In the genomic region with DNA sequence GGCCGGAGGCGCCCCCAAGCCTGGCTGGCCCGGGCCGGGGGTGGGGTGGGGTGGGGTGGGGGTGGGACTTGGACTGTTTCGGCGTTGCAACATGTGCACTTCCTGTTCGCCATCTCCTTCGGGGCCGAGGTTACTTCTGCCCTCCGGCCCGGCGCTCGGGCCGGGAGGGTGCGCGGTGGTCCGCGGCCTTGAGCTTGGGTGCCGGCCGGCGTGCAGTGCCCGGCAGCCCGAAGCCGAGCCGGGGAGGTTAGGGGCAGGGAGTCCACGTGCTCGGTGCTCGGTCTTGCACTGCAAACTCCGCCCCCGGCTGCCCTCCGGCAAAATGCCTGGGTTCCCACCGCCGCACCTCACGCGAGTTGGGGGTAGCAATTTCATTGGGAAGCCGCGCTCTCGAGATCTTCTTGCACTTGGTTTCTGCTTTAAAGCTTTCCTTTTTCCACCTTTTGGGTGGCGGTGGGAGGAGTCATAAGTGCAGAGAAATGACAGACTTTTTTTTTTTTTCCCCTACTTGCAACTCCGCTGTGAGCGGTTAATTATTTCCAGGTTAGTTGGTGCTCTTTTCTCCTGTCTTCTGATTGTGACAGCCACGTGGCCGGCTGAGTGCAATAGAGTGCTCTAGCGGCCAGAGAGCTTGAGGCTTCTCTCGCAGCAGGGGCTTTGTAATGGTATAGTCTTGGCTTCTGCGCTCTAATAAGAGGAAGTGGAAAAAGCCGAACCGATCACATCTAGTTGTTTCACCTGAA, we compare ENCODE assay signal across 8 mouse cellular contexts. TPM values are rescaled to one million over a fixed set of nuclear protein-coding genes. Genes with fewer than 3 reads are reported as not detected.
A peak's percentile ranks its signal among the peaks of the same experiment; 100 is the strongest.
DNase-seq lines count a peak whose midpoint lies in the region; ATAC-seq and TF ChIP-seq lines count a peak whose summit lies in the region.

No protein-coding gene starts in this region.

- DNase-seq in CD8-positive naive resting alpha-beta T cell, adult 2 months (ENCODE audit: low read depth in 2 of 2, low spot score in 2 of 2): peak; percentile 40 to 49
- DNase-seq in brain, embryonic 14.5 days (ENCODE audit: low read depth): peak; percentile 89
- peak; percentile 84 for DNase-seq in forebrain, embryonic 10.5 days (ENCODE audit: extremely low spot score, low spot score)
- DNase-seq in kidney, postnatal 25 days: peak; percentile 84 to 91
- DNase-seq in testis, postnatal 10 days (ENCODE audit: low spot score): peak; percentile 81

- H3K4me3 ChIP-seq in forebrain, embryonic 10.5 days: peak overlapping the region; percentile 91
- peak overlapping the region; percentile 90 for H3K4me3 ChIP-seq in heart, embryonic 16.5 days (ENCODE audit: low read length)
- peak overlapping the region; percentile 93 for H3K4me3 ChIP-seq in liver, embryonic 16.5 days (ENCODE audit: low read depth, low read length)
- H3K4me3 ChIP-seq in neural tube, embryonic 15.5 days (replicated peaks): peak overlapping the region; percentile 91

- ATAC-seq in heart, embryonic 16.5 days (replicated peaks; ENCODE audit: extremely low read depth, insufficient read depth, low FRiP score): peak; percentile 23
- ATAC-seq in liver, embryonic 16.5 days (ENCODE audit: low read depth): peak; percentile 16
- peak; percentile 65 for ATAC-seq in neural tube, embryonic 15.5 days (ENCODE audit: low FRiP score)

- peak overlapping the region; percentile 87 for H3K4me2 ChIP-seq in heart, embryonic 16.5 days (ENCODE audit: low read depth, low read length)
- peak overlapping the region; percentile 86 for H3K4me2 ChIP-seq in liver, embryonic 16.5 days (ENCODE audit: low read depth, low read length)
- peak overlapping the region; percentile 92 for H3K4me2 ChIP-seq in neural tube, embryonic 15.5 days

- no peak for TF ChIP-seq CTCF in brain, embryonic 14.5 days (IDR thresholded peaks at IDR 0.05; ENCODE audit: borderline replicate concordance, extremely low read depth, insufficient read depth, insufficient read length)

- H3K27me3 ChIP-seq in forebrain, embryonic 10.5 days (ENCODE audit: poor library complexity, severe bottlenecking): peaks cover 16% of the 10 kb centered on the region
- no peaks in the 10 kb centered on the region for H3K27me3 ChIP-seq in heart, embryonic 16.5 days (ENCODE audit: control insufficient read depth, insufficient read depth, low read length)
- no peaks in the 10 kb centered on the region for H3K27me3 ChIP-seq in liver, embryonic 16.5 days (ENCODE audit: control insufficient read depth, insufficient read depth, low read depth, low read length)
- no peaks in the 10 kb centered on the region for H3K27me3 ChIP-seq in neural tube, embryonic 15.5 days (replicated peaks)

- H3K4me1 ChIP-seq in forebrain, embryonic 10.5 days: peaks cover 21% of the 10 kb centered on the region
- peaks cover 2% of the 10 kb centered on the region for H3K4me1 ChIP-seq in heart, embryonic 16.5 days (ENCODE audit: control insufficient read depth, insufficient read depth, low read length)
- H3K4me1 ChIP-seq in liver, embryonic 16.5 days (ENCODE audit: control insufficient read depth, low read depth, low read length): peaks cover 36% of the 10 kb centered on the region
- H3K4me1 ChIP-seq in neural tube, embryonic 15.5 days: peaks cover 12% of the 10 kb centered on the region; the same call in 1 of the 2 replicates

- peak overlapping the region; percentile 96 for H3K9ac ChIP-seq in heart, embryonic 16.5 days (ENCODE audit: low read length)
- H3K9ac ChIP-seq in liver, embryonic 16.5 days (ENCODE audit: low read depth, low read length): peak overlapping the region; percentile 96
- H3K9ac ChIP-seq in neural tube, embryonic 15.5 days (replicated peaks): peak overlapping the region; percentile 79

- no peaks in the 10 kb centered on the region for H3K9me3 ChIP-seq in forebrain, embryonic 10.5 days
- H3K9me3 ChIP-seq in heart, embryonic 16.5 days (replicated peaks; ENCODE audit: control insufficient read depth, low read length): no peaks in the 10 kb centered on the region
- no peaks in the 10 kb centered on the region; the same call in 1 of the 2 replicates for H3K9me3 ChIP-seq in liver, embryonic 16.5 days (replicated peaks; ENCODE audit: control insufficient read depth, low read length)
- no peaks in the 10 kb centered on the region for H3K9me3 ChIP-seq in neural tube, embryonic 15.5 days (replicated peaks)

- no peak for TF ChIP-seq POLR2A in brain, embryonic 14.5 days (IDR thresholded peaks at IDR 0.05; ENCODE audit: borderline replicate concordance, extremely low read depth, insufficient read depth, insufficient read length, poor library complexity, severe bottlenecking)

- H3K36me3 ChIP-seq in forebrain, embryonic 10.5 days (replicated peaks): no peaks in the 10 kb centered on the region; the same call in 1 of the 2 replicates
- no peaks in the 10 kb centered on the region for H3K36me3 ChIP-seq in heart, embryonic 16.5 days (ENCODE audit: control insufficient read depth, insufficient read depth)
- no peaks in the 10 kb centered on the region for H3K36me3 ChIP-seq in liver, embryonic 16.5 days (ENCODE audit: control insufficient read depth, insufficient read depth)
- H3K36me3 ChIP-seq in neural tube, embryonic 15.5 days: no peaks in the 10 kb centered on the region

- peak overlapping the region; percentile 97 for H3K27ac ChIP-seq in forebrain, embryonic 10.5 days
- peak overlapping the region; percentile 86 for H3K27ac ChIP-seq in heart, embryonic 16.5 days (ENCODE audit: low read length)
- H3K27ac ChIP-seq in liver, embryonic 16.5 days (ENCODE audit: low read length): peak overlapping the region; percentile 88
- peak overlapping the region; percentile 92 for H3K27ac ChIP-seq in neural tube, embryonic 15.5 days (replicated peaks)

- under 1% methylated on average over 48 of the region's 48 CpGs for WGBS in forebrain, embryonic 10.5 days
- WGBS in heart, embryonic 16.5 days: under 1% methylated on average over 44 of the region's 48 CpGs
- under 1% methylated on average over 46 of the region's 48 CpGs for WGBS in liver, embryonic 16.5 days (ENCODE audit: insufficient replicate concordance)
- under 1% methylated on average over 39 of the region's 48 CpGs for WGBS in neural tube, embryonic 15.5 days

RNA-seq across cellular contexts. Expression of gene Foxn2, which starts 1.1 kb away (rescaled TPM):
- polyA plus RNA-seq in brain, embryonic 14.5 days (2012; rRNA removed): 4.8 and 6.7 TPM in 2 replicates
- 14.3 and 14.5 TPM in 2 replicates for polyA plus RNA-seq in forebrain, embryonic 10.5 days (2016; fragmentation: Nextera tagmentation; extraction: Ambion mirVana)
- polyA plus RNA-seq in heart, embryonic 16.5 days (2015; fragmentation: Nextera tagmentation; extraction: Ambion mirVana): 10.0 and 10.1 TPM in 2 replicates
- polyA plus RNA-seq in liver, embryonic 16.5 days (2015; fragmentation: Nextera tagmentation; extraction: Ambion mirVana): 11.0 and 11.8 TPM in 2 replicates
- 8.4 and 9.6 TPM in 2 replicates for polyA plus RNA-seq in neural tube, embryonic 15.5 days (2015; fragmentation: Nextera tagmentation; extraction: Ambion mirVana)

Comparison
In these comparisons a context has a peak if more than half of its experiments do, and no peak if none do; other contexts are left out.
1. Peak in every context shown above with its lines: DNase-seq, ATAC-seq, H3K4me3 ChIP-seq and H3K27ac ChIP-seq.